Mouse (Mus musculus): Measurements from ENCODE around the gene Fpr-rs4.
"Not testable (repeated sequence)": the region's sequence is repeated elsewhere in the genome, so short reads cannot be mapped to it uniquely, and the experiment has no call there.

Gene Fpr-rs4

GRCm38 (mm10) chr17:18021433-18021832 is at the start of gene Fpr-rs4:
Fpr-rs4 (plus strand) TSS chr17:18021733.
- ATAC-seq (ENCODE audit: low TSS enrichment): no peak

GRCm38 (mm10) chr17:17973443-17973842 is 48.1 kb upstream of the Fpr-rs4 start:
- ATAC-seq (ENCODE audit: low TSS enrichment): no peak

DNA sequence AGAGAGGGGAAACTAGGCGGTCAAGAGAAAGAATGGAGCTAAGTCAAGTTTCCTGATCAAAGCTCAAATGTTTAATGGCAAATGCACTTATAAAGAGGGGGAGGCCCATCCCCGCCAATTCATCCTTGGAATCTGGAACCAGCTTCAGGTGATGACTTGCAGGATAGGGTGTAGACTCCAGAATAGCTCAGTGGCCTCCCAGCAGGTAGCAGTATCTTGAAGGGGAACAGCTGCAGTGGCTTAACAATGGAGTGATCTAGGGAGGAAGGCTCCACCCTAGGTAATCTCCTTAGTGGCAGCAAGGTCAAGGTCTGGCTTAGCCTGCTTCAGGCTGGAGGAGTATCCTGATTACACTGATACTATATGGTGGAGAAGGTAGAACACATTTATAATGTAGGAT is 40.3 kb upstream of the Fpr-rs4 start:
- not testable (repeated sequence) for ATAC-seq (ENCODE audit: low TSS enrichment)

DNA sequence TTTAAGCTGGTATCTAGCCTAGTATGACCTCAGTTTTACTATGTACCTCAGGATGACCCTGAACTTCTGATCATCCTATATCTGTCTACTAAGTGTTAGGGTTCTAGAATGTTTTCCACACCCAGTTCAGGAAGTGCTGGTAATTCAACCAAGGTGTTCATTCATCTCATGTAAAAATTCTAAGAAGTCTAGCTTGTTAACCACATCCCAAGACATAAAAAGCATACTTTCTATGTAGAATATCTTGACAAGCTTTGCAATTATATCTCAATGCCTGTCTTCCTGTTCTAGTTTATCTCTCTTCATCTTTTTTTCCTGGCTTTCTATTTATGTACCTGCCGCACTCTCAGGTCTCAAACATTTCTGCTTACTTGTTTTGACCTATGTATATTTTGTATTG is 16.8 kb upstream of the Fpr-rs4 start:
- ATAC-seq (ENCODE audit: low TSS enrichment): no peak

DNA sequence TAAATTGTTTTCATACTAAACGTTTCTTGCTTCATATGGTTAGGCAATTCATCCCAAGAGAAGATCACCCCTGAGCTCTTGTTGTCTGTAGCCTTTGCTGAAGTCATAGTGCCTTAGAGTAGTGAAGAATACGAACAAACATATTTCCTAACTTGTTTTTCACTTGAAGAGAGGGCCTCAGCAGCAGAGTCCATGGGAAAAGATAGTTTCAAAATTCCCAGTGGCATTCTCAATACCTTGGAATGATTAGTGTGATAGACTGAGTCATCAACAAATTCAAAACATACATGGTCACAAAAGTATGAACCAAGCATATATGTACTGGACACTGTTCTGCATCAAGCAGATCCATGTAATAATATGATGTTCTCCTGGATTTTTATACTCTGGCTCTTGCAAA is 27.6 kb downstream of the Fpr-rs4 start, which contains the start of gene Vmn2r124:
Vmn2r124 (plus strand) TSS at position 301 of the 400 bp plus-strand sequence.
- no peak for ATAC-seq (ENCODE audit: low TSS enrichment)

Data from frontal cortex, adult (tissue).